Mouse (Mus musculus) kidney, adult 9 months (tissue): ENCODE measurements around the gene Ryr2.
"Not testable (repeated sequence)": the region's sequence is repeated elsewhere in the genome, so short reads cannot be mapped to it uniquely, and the experiment has no call there.

ENCODE experiments used
- DNase-seq: peaks from one replicate; pipeline ENCODE4 v3.0.0; 2022

The Ryr2 gene

DNA sequence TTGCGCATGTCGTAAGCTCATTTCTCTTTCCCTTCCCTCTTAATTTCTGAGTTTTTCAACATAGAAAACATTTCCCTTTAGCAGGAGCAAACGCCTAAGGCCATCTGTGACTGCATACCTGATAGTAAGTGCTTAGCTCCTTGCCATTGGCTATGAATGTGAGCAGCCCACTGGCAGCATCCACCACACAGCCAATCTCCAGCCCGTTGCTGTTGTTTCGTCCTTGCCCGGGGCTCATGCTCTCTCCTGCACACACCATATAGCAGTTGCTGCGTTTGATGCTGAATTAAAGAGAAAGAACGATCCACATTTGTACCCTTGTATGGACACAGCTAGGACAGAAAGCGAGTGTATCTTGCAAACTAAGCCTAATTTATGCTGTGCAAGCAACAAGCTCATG, 361.3 kb downstream of the Ryr2 start:
- no peak for DNase-seq

DNA sequence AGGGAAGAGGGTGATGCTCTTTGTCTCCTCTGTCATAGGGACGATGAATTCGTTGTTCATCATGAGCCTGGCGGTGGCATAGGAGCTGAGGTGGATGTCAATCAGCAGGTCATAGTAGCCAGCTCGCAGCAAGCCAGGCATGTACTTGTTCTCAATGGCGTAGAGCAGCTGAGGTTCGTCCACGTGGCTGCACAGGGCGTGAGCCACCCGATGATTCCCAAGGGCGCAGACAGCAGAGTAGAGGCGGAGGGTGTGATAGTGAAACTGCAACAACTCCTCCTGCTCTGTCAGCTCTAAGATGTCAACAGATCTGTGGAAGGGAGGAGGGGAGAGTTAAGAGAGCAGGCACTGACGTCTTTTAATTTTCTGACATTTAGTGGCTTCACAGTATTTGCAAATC, 368.5 kb downstream of the Ryr2 start:
- no peak for DNase-seq

DNA sequence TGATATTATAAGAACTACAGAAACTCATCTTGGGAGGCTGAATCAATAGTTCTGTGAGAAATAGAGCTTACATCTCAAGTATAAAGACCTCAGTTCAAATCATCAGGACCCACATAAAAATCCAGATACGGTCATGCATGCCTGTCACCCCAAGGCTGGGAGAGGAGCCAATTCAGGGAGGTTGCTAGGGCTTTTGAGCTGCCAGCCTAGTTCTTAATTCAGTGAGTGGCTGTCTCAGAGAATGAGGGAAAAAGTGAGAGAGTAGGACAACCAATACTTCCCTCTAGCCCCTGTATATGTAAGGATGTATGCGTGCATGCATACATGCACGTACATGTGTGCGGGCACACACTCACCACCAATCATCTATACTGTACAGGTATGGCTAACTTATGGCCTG, 390.5 kb downstream of the Ryr2 start:
- no peak for DNase-seq

DNA sequence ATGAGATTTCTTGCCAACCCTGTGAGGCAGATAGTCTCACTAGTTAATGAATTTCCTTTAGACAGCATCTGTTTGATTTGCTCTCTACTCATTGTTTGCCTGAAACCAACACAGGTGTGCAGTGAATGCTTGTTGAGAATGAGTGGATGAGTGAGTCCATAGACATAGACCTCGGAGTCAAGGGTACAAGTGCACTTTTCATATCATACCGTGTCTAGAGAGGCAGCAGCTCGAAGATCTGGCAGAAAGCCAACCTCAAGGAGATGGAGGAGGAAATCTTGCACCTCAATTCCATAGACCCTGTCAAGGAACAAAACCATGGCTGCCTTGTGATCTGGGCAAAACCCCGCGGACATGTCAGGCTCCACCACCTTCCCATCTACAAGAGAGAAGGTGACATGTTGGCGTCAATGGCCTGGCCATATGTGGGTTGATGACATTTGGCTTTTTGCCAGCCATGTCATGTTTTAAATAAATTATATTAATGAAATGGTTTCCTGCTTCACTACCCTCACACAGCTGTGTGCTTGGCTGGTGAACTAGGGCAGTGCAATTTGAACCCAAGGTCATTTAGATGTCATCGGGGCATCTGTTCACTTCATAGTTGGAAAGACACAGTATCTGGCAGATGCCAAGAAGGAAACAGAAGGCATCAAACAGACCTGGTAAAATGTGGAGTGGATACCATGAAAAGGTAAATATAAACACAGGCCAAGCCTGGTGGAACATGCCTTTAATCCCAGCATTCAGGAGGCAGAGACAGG, 396.9 kb downstream of the Ryr2 start:
- DNase-seq, result no peak

DNA sequence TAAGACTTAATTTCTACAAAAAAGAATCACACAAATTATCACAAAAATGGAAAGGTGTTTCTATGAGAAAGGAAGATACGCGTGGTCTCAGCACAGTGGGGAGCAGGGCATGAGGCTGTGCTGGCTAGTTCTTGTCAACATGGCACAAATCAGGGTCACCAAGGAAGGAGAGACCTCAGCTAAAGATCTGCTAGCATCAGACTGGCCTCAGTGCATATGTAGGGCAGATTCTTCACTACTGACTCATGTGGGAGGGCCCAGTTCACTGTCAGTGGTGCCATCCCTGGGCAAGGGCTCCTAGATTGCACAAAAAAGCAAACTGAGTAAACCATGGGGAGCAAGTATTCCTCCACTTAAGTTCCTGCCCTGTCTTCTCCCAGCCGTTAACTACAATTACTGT, 405.0 kb downstream of the Ryr2 start:
- no peak for DNase-seq

DNA sequence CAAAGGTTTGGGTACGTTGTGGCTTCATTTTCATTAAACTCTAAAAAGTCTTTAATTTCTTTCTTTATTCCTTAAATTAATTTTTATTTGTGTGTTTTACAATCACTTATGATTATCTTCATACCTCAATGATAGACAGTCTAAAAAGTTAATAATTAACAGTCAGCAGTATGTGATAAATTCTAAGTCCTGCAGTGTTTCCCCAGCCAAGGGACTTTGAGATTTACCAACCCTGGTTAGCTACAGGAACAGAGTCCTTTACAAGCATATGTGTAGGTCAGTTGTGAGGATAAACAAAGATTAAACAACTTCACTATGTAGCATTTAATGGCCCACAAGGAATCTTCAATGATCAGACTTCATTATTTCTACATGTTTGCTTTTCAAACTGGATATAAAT, 410.2 kb downstream of the Ryr2 start:
- peak; percentile 4 for DNase-seq

DNA sequence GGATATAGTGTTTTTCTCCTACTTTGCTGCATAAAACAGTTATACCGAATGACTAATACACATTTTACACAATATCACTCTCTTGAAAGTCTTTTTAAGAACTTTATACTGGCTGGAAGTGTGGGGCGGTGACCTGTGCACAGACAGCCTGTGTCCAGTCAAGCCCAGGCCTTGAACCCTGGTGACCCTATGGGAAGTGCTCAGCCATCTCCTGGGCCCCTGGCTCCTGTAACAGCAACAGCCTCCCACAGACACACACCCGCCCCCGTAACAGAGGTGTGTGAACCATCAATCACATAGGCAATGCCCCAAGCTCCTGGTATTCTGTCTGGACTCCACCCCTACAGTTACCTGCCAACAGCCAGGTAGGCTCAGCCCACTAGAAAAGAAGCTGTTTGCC, 424.9 kb downstream of the Ryr2 start:
- no peak for DNase-seq

DNA sequence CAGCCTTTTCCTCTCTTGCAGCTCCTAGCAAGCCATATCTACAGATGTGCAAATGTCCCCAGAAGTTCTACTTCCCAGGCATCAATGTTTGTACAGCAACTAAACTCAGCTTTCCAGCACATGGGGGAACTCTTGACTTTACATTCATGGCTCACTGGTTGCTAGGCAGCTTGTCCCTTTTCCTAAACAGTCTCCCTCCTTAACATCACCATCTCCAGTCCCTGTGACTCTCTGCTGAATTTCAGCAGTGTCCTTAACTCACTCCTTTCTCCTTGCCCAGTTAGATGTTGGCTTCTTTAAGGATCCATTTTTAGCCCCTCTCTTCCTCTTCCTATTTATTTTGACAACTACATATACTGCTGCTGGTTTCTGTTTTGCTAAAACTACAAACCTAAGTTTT, 443.9 kb downstream of the Ryr2 start:
- DNase-seq, result no peak

DNA sequence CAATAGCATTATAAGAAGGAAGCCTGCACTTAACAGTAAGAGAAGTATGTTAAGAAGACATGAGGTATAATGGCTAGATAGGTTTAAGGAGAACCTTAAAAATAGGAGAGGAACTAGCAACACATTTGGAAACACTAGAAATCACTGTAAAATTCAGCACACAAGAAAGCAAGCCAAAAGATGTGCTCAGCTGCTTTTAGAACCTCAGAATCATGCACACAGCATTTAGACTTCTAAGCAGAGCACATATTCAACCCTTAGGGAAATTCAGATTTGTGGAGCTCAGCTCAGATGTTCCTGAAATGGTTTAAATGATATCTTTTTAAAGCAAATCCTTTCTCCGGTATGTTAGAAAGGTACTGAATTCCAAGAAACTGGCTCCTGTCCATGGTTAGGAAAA, 461.9 kb downstream of the Ryr2 start:
- DNase-seq, result no peak

DNA sequence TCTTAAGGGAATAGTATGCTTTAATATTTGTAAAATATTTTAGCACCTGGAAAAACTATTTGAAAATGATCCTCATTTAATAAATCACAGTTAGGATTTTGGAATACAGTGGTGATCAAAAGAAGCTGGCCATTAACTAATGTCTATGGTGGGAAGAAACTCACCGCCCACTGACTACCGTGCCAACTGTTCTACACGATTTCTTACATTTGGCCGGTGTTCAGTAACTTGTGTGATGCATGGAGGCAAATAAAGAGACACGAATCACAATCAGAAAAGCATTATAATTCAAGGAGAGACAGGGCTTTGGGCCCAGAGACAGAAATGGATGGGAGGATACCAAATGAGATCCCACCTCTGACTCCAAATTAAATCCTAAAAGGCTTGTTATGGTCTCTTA, 470.4 kb downstream of the Ryr2 start:
- no peak for DNase-seq

DNA sequence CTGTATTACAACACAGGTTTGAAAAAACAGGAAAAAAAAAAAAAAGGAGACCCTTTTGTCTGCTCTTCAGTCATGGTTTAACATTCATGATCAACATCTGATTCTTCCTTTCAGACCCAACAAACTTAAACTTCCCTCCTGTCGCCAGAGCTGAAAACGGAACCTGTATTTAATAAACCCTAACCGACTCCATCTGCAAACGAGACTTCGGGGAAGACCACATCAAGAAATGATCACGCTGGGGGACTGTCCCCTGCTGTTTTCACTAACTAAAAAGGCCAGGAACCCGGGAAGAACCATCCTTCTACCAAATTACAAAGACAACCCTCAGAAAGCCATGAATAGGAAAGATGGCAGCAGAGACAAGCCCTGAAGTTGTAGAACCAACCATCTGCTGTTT, 482.2 kb downstream of the Ryr2 start:
- no peak for DNase-seq

DNA sequence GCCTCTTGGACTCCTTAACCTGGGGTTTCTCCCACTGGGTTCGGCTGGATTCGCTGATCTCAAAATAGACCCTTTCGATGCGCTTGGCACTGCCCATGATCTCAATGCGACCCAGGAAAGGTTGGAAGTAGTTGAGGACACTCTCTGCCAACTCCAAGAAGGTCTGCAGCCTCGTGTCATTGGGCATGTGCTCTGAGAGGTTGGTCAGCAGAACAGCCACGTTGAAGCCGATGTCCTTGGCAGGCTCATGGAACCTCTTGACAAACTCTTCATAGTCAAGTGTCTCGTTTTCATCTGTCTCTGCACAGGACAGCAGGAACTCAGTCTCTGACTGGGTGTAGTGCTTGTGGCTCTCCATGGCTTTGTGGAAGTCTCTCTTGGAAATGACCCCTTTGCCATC, 511.3 kb downstream of the Ryr2 start:
- DNase-seq, result no peak

DNA sequence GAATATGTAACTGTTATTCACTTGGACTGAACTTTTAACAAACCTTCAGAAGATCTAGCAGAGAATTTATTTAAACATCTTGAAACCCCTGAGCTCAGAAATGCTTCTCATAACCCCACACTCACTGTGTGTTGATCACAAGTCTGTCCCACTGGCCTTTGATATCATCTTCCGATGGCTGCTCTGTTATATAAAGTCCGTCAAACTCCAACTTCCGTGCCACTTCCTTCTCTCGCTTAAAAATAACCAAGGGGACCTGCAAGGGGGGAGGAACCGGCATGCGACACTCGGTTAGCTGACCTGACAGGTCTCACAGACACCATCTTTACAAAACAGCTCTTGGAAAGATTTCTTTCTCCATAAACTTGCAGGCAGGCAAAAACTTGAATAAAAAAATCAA, 521.5 kb downstream of the Ryr2 start:
- DNase-seq, result no peak

DNA sequence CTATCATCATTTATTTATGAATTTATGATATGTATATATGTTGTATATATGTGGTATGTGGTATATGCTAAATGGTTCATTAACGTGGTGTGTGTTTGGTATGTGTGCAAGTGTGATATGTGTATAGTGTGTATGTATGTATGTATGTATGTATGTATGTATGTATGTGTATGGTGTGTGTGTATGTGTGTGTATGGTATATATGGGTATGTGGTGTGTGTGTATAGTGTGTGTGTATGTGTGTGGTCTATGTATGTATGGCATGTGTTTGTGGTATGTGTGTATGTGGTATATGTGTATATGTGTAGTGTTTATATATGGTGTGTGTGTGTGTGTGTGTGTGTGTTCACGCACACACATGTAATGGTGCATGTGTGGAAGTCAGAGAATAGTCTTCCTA, 534.2 kb downstream of the Ryr2 start:
- no peak for DNase-seq

DNA sequence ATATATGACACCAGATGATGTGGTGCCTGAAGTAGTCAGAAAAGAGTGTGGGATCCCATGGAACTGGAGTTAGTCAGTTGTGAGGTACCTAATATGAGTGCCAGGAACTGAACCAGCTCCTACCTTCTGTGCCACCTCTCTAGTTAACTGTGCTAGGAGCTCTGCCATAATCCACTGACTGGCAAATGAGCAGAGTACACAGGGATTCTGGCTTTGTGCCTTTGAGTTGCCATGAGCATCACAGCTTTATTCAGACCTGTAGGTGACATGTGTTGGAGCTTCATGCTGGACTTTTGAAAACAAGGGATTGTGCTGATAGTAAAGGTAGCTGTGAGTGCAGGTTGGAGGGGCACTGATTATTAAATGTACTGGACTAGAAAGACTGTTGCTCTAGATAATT, 539.4 kb downstream of the Ryr2 start:
- DNase-seq, result no peak

DNA sequence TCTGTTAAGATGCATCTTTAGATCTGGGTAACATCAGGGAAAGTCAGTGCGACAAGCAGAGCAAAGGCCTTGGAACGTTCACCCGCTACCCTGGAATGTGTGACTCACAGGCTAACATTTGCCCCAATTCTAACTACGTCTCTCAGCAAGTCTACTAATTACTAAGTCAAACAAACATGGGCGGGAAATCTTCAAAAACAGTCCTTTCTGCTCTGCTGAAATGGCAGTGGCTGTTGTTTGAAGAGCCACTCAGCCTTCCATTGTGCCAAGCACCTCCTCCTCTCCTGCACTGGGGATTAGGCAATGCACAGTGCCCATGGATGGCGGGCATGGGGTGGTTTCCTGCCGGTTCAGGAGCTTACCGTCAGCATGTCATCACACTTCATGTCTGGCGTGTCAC, 540.3 kb downstream of the Ryr2 start:
- DNase-seq, result no peak

DNA sequence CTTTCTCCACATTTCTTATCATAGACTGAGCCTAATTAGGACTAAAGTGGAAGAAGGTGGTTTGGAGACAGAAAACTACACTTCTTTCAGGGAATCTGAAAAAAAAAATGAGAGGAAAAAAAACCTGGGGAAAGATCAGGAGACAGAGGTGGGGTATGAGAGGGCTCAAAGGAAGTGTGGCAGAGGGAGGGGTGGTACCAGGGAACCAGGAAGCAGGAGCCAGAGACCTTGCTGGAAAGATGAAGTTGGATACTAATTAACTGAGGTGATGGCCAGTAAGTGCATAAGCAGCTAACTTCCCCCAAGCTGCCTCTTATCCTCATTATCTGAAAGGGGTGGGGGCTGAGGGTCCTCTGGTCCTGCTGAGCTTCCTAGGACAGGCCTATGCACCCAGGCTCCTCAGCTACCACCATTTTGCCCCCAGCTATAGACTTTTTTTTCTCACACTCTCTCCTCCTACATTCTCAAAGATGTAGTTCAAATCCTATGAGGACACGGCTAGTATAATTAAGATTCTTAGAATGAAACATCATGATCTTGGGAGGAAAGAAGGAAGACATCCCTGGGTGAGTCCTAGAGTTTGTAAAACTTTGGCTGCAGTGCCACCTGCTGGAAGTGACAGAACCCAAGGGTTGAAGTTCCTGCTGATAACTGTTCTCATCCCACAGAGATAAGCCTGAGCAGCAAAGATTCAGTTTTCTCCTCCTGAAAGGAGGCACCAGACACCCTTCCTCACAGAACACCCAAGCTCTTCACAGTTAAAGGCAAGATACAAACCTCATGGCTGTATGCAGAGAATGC, 543.3 kb downstream of the Ryr2 start:
- peak; percentile 51 for DNase-seq

DNA sequence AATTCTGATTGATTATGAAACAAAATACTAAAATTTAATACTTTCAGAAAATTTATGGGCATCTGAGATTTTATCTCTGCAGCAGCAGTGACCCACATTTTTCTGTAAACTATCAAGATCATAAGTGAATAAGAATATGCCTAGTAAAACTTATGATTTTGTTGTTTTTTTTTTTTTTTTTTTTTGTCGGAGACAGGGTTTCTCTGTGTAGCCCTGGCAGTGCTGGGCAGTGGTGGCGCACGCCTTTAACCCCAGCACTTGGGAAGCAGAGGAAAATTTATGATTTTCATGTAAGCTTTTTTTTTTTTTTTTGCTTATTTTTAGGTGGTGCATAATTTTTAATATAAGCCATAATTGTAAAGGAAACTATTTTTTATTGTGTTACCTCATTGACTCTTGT, 557.1 kb downstream of the Ryr2 start:
- DNase-seq, result no peak

DNA sequence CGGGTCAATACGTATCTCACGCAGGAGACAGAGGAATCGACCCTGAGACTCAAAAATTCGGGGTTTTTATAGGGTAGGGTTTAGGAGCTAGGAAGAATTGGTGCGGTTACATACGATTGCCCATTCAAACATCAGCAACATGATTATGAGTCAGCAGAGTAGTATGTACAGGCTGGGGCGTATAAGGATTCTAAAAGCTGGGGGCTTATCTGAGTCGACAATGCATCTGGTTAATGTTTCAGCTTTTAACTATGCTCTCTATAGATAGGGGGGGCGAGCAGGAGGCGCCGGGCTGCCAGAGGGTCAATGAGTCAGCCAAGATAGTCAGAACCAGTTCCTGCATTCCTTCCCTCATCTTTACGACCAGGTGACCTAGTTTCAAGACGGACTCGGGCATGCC, 557.6 kb downstream of the Ryr2 start:
- not testable (repeated sequence) for DNase-seq

DNA sequence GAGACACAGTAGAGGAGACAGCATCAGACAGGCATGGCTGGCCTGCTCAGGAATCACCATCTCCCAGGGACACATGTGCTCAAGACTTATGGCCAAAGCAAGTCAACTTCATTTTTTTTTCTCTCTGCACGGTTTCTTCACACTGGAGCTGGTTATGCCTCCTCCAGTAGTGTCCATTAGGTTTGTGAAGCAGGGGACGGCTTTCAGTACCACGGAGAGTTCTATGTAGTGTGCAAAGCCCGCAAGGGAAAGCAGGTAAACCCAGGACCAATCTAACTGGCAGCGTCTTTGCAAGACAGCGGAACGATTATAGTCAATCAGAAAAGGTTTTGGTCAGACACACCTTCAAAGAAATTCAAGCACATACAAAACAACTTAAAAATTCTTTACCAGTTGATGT, 560.9 kb downstream of the Ryr2 start:
- no peak for DNase-seq

DNA sequence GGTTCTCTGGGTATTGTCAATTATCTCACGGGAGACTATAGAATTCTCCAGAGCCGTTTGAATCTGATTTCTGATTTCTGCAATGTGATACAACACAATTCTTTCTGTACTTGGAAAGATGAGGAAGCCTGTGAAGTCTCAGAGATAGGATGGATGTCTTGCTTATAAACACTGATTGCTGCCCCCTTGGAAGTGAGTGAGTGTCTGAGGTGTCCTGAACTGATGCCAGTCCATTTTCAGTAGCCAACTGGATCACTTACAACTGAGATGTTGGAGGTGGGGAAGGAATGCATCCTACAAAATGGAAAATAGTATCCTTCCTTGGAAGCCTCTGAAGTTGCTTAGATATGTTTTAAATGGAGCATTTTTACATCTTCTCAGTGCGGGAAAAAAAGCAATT, 564.2 kb downstream of the Ryr2 start:
- no peak for DNase-seq

DNA sequence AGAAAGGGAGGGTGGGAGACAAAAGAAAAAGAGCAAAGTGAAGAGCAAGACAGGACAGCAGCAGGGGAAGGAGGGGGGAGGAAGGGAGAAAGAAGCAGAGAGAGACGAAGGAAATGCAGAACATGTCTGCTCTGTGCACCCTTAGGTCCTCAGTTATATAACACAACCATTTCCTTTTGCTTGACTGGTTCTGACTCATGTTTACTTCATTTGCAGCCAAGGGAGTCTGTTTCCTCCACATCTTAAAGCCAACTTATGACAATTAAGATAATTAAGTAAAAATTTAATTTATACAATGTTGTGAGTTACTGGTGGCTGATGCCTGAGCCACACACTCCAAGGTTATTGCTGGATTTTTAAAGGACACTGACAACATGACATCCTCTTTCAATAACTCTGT, 569.9 kb downstream of the Ryr2 start:
- peak; percentile 5 for DNase-seq

DNA sequence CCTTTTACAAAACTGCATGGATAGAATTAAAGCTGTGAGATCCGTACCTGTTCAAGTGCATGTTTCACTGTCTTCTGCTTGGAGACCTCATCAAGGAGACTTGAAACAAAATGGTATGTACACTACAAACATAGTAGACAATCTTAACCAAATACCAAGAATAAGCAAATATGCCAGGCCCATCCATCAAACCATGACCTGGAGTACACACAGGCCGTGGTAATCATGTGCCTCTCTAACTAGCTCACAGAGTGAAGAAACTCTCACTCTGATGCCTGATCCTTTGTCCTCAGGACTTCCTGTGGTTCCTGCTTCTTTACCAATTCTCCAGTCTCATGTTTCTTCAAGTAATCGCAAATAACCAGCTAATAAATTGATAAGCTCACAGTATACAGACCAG, 570.9 kb downstream of the Ryr2 start:
- DNase-seq, result no peak

DNA sequence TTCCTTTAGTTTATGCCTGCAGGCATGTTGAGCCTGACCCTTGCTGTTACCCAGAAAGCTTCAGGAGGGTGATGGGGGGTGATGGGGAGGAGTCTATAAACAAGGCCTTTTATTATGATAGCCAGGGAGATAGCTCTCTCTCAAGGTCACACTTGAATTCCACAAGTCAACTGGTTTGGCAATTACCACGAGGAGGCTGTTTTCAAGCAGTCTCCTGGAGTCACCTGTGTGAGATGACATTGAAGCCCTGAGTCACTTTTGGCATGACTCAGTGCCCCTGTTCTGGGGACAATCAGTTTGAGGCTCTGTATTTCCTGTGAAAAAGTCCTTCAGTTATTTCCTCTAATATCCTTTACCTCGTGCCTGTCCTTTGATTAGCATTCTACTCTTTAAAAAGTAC, 573.5 kb downstream of the Ryr2 start:
- no peak for DNase-seq
